Mouse (Mus musculus) CH12.LX (cell line): Measurements from ENCODE around the gene Kndc1. TPM values are rescaled to one million over a fixed set of nuclear protein-coding genes. Genes with fewer than 3 reads are reported as not detected.

Experiments used
- DNase-seq: peaks from one replicate; pipeline ENCODE4 v3.0.0-alpha.2; 2013; ENCODE audit errors: extremely low read depth
- H3K27ac ChIP-seq: 2 replicates; pipeline ENCODE4 v1.5.1; 2012; ENCODE audit warnings: low read depth, mild to moderate bottlenecking, control low read depth, moderate library complexity; ENCODE audit not compliant: insufficient read depth
- H3K27me3 ChIP-seq: replicated peaks from 2 replicates; pipeline ENCODE3; 2012; ENCODE audit warnings: inconsistent platforms
- H3K36me3 ChIP-seq, 2 experiments: replicated peaks in 1 of 2; 2 replicates each; pipeline versions ENCODE3 to v1.6.1; 2012; ENCODE audit warnings: inconsistent platforms in 1 of 2, low read length in 1 of 2, mild to moderate bottlenecking in 1 of 2, mixed read lengths in 1 of 2, moderate library complexity in 1 of 2; ENCODE audit not compliant: control insufficient read depth in 1 of 2, insufficient read depth in 1 of 2
- H3K4me1 ChIP-seq, 2 experiments: 2 replicates each; pipeline ENCODE4 v1.6.1; 2012; ENCODE audit warnings: inconsistent platforms in 1 of 2, moderate library complexity in 1 of 2; ENCODE audit not compliant: insufficient read depth in 2 of 2, control insufficient read depth in 1 of 2
- H3K4me2 ChIP-seq: 2 replicates; pipeline ENCODE4 v1.6.1; 2012; ENCODE audit warnings: low read depth, mild to moderate bottlenecking, control low read depth; ENCODE audit not compliant: poor library complexity, insufficient read depth, severe bottlenecking
- H3K4me3 ChIP-seq, 3 experiments: fragments of 150-350 bp in 1 of 3; sonication (generic) in 1 of 3; replicated peaks in 1 of 3; 2 replicates each; pipeline versions ENCODE3 to v1.5.1; 2011 to 2012; ENCODE audit warnings: low read depth in 2 of 3, low read length in 2 of 3, mild to moderate bottlenecking in 2 of 3, moderate library complexity in 2 of 3, control low read depth in 1 of 3, improper control_type of control experiment in 1 of 3, inconsistent platforms in 1 of 3, mixed read lengths in 1 of 3; ENCODE audit not compliant: poor library complexity in 1 of 3
- H3K79me2 ChIP-seq: replicated peaks from 2 replicates; pipeline ENCODE4 v1.6.1; 2012; ENCODE audit warnings: mild to moderate bottlenecking, moderate library complexity; ENCODE audit not compliant: control insufficient read depth, poor library complexity, insufficient read depth, severe bottlenecking; ENCODE audit errors: extremely low read depth
- H3K9ac ChIP-seq: 2 replicates; pipeline ENCODE4 v1.6.1; 2012; ENCODE audit warnings: low read depth, mild to moderate bottlenecking, control low read depth, moderate library complexity; ENCODE audit not compliant: insufficient read depth
- H3K9me3 ChIP-seq: replicated peaks from 2 replicates; pipeline ENCODE3; 2012; ENCODE audit warnings: low read length, inconsistent platforms, mixed read lengths
- BHLHE40 ChIP-seq: IDR thresholded peaks from 2 replicates; pipeline ENCODE4 v1.6.1; 2011; ENCODE audit warnings: mild to moderate bottlenecking, low read depth, low read length, improper control_type of control experiment
- CHD1 ChIP-seq: IDR thresholded peaks from 2 replicates; pipeline ENCODE4 v1.6.1; 2012; ENCODE audit warnings: low read depth, low read length, improper control_type of control experiment, inconsistent platforms
- CTCF ChIP-seq, 2 experiments: IDR thresholded peaks in 1 of 2; conservative IDR thresholded peaks in 1 of 2; 2 replicates each; pipeline ENCODE4 v1.5.1; 2011 to 2012; ENCODE audit warnings: low read depth in 2 of 2, low read length in 2 of 2, improper control_type of control experiment in 1 of 2, inconsistent platforms in 1 of 2, mild to moderate bottlenecking in 1 of 2, moderate library complexity in 1 of 2
- ELF1 ChIP-seq: IDR thresholded peaks from 2 replicates; pipeline ENCODE4 v1.6.1; 2014; ENCODE audit warnings: low read depth, mild to moderate bottlenecking, inconsistent platforms, low read length, improper control_type of control experiment
- EP300 ChIP-seq: IDR thresholded peaks from 2 replicates; pipeline ENCODE4 v1.6.1; 2011; ENCODE audit warnings: low read length, improper control_type of control experiment
- ETS1 ChIP-seq: conservative IDR thresholded peaks from 2 replicates; pipeline ENCODE4 v1.6.1; 2012; ENCODE audit warnings: low read depth, mild to moderate bottlenecking, inconsistent platforms, low read length, improper control_type of control experiment, moderate library complexity
- IRF4 ChIP-seq: IDR thresholded peaks from 2 replicates; pipeline ENCODE4 v1.6.1; 2014; ENCODE audit warnings: low read depth, mild to moderate bottlenecking, inconsistent platforms, low read length, improper control_type of control experiment
- JUN ChIP-seq: IDR thresholded peaks from 2 replicates; pipeline ENCODE4 v1.6.1; 2011; ENCODE audit warnings: low read depth, mild to moderate bottlenecking, low read length, improper control_type of control experiment, moderate library complexity; ENCODE audit not compliant: insufficient read depth
- JUND ChIP-seq: conservative IDR thresholded peaks from 2 replicates; pipeline ENCODE4 v1.6.1; 2011; ENCODE audit warnings: low read depth, low read length, improper control_type of control experiment
- KAT2A ChIP-seq: IDR thresholded peaks from 2 replicates; pipeline ENCODE4 v1.6.1; 2012; ENCODE audit warnings: low read length, improper control_type of control experiment, inconsistent platforms; ENCODE audit not compliant: insufficient replicate concordance
- MAX ChIP-seq: IDR thresholded peaks from 2 replicates; pipeline ENCODE4 v1.6.1; 2011; ENCODE audit warnings: low read length, improper control_type of control experiment
- MAZ ChIP-seq: IDR thresholded peaks from 2 replicates; pipeline ENCODE4 v1.6.1; 2012; ENCODE audit warnings: low read depth, mild to moderate bottlenecking, inconsistent platforms, low read length, improper control_type of control experiment, moderate library complexity
- MXI1 ChIP-seq: IDR thresholded peaks from 2 replicates; pipeline ENCODE4 v1.6.1; 2011; ENCODE audit warnings: mild to moderate bottlenecking, low read depth, low read length, improper control_type of control experiment
- MYC ChIP-seq: IDR thresholded peaks from 2 replicates; pipeline ENCODE4 v1.6.1; 2011; ENCODE audit warnings: low read depth, mild to moderate bottlenecking, improper control_type of control experiment, low read length
- NELFE ChIP-seq: IDR thresholded peaks from 2 replicates; pipeline ENCODE4 v1.6.1; 2011; ENCODE audit warnings: low read depth, low read length, improper control_type of control experiment
- NRF1 ChIP-seq: IDR thresholded peaks from 2 replicates; pipeline ENCODE4 v1.6.1; 2014; ENCODE audit warnings: low read depth, mild to moderate bottlenecking, inconsistent platforms, low read length, improper control_type of control experiment, moderate library complexity
- POLR2AphosphoS2 ChIP-seq: IDR thresholded peaks from 2 replicates; pipeline ENCODE4 v1.6.1; 2011; ENCODE audit warnings: low read depth, low read length, improper control_type of control experiment
- RAD21 ChIP-seq: IDR thresholded peaks from 2 replicates; pipeline ENCODE4 v1.6.1; 2011; ENCODE audit warnings: low read depth, mild to moderate bottlenecking, low read length, improper control_type of control experiment, moderate library complexity
- SIN3A ChIP-seq: IDR thresholded peaks from 2 replicates; pipeline ENCODE4 v1.6.1; 2012; ENCODE audit warnings: low read length, improper control_type of control experiment, inconsistent platforms
- TBP ChIP-seq: conservative IDR thresholded peaks from 2 replicates; pipeline ENCODE4 v1.6.1; 2011; ENCODE audit warnings: low read depth, low read length, improper control_type of control experiment
- TCF12 ChIP-seq: IDR thresholded peaks from 2 replicates; pipeline ENCODE4 v1.6.1; 2014; ENCODE audit warnings: low read depth, mild to moderate bottlenecking, inconsistent platforms, low read length, improper control_type of control experiment
- USF1 ChIP-seq: IDR thresholded peaks from 2 replicates; pipeline ENCODE4 v1.6.1; 2014; ENCODE audit warnings: low read depth, mild to moderate bottlenecking, inconsistent platforms, low read length, improper control_type of control experiment
- ZKSCAN1 ChIP-seq: IDR thresholded peaks from 2 replicates; pipeline ENCODE4 v1.6.1; 2012; ENCODE audit warnings: low read depth, inconsistent platforms, low read length, improper control_type of control experiment, borderline replicate concordance
- ZNF384 ChIP-seq: IDR thresholded peaks from 2 replicates; pipeline ENCODE4 v1.6.1; 2012; ENCODE audit warnings: low read depth, low read length, improper control_type of control experiment, inconsistent platforms
- dilution Hi-C: fragments of 300-500 bp; cut with MboI; formaldehyde crosslinking; loops from 2 replicates; pipeline ENCODE4 v1.14.3; 2020; ENCODE audit warnings: low sequenced_read_pairs; ENCODE audit not compliant: extremely low pct_unique_long_range_greater_than_20kb, extremely low pct_ligation_motif_present
- in situ Hi-C: fragments of 300-500 bp; cut with MboI; formaldehyde crosslinking; loops from 3 replicates; pipeline ENCODE4 v1.14.3; 2019; ENCODE audit warnings: low sequenced_read_pairs, low pct_ligation_motif_present, low pct_unique_long_range_greater_than_20kb, mixed read lengths
- polyA plus RNA-seq: library from polyadenylated mRNA; unstranded; fragments of >175 nt; gene quantifications from 2 replicates; pipeline ENCODE4 v1.2.1, GENCODE M21; 2012; ENCODE audit warnings: low read depth; ENCODE audit not compliant: insufficient read length
- total RNA-seq, 2 experiments: library from RNA; depleted of rRNA; stranded (reverse); fragments of 300-350 nt in 1 of 2; fragments of >200 nt in 1 of 2; gene quantifications; 2 replicates each; pipeline ENCODE4 v1.2.3; 2012 to 2014

The Kndc1 gene
- total and polyA plus RNA-seq, 3 experiments, result 2.3 to 5.0 (median 4.0) TPM

GRCm38 (mm10) chr7:139916345-139916744 is 21.8 kb downstream of the Kndc1 start (continued):
- TF ChIP-seq MAZ (peak; percentile 31; the same call in 1 of the 2 replicates), BHLHE40 (no peak), JUND (no peak), ZKSCAN1 (no peak), JUN (no peak), TCF12 (no peak), CTCF (conservative IDR thresholded peaks at IDR 0.05 in 1 of 2, IDR thresholded peaks at IDR 0.05 in 1 of 2; ENCODE audit: low read depth in 2 of 2, low read length in 2 of 2) (peak; percentile 31 to 74), SIN3A (peak; percentile 34), ELF1 (peak; percentile 28; the same call in 1 of the 2 replicates), EP300 (no peak), IRF4 (0 out of 2 replicates have a peak, but pooled peaks have one; percentile 3), ETS1 (no peak), TBP (peak; percentile 75; the same call in 1 of the 2 replicates), NELFE (no peak), MXI1 (no peak), CHD1 (no peak), POLR2AphosphoS2 (no peak)

GRCm38 (mm10) chr7:139918262-139918661 is 23.8 kb downstream of the Kndc1 start:
- in situ Hi-C loops, result loop anchor here (10.0 kb wide), 1 partner anchor 217 kb away; the partner anchor contains the start of gene Mtg1
- peaks cover 4 to 29% of the 10 kb centered on the region in 2 experiments; a peak in 3 of 4 replicates for H3K4me1 ChIP-seq
- dilution Hi-C loops, result no loop called here
- no peak overlapping the region for H3K9ac ChIP-seq
- no peak overlapping the region for H3K4me2 ChIP-seq
- DNase-seq, result no peak
- TF ChIP-seq ELF1 (no peak), KAT2A (no peak), RAD21 (no peak), NRF1 (no peak), USF1 (no peak), MAX (no peak), POLR2AphosphoS2 (no peak), SIN3A (no peak), ZNF384 (no peak), MYC (no peak)
- TF ChIP-seq, all 38 proteins: peak for 0
- Histone ChIP-seq H3K27me3 (peaks cover 7% of the 10 kb centered on the region), H3K36me3 (peaks cover 0 to 2% of the 10 kb centered on the region in 2 experiments), H3K4me3 (no peak overlapping the region), H3K79me2 (no peaks in the 10 kb centered on the region), H3K9me3 (no peaks in the 10 kb centered on the region), H3K27ac (no peak overlapping the region)
